Comparison of ENCODE assay signal across 8 mouse cellular contexts in the genomic region with DNA sequence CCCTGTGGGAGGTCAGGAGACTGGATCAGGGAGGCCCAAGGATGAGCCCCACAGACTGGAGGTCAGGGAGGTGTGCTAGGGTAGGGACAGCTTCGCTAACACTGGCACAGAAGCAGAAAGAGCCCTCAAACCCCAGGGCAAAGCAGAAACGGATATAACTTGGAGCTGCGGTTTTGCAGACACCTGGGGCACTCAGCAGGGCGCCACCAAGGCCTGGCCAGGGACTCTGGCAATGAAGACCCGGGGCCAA. TPM values are rescaled to one million over a fixed set of nuclear protein-coding genes. Genes with fewer than 3 reads are reported as not detected.
DNase-seq lines count a peak whose midpoint lies in the region; ATAC-seq lines count a peak whose summit lies in the region.

No protein-coding gene starts in this region.

- peak overlapping the region; percentile 87 for H3K9ac ChIP-seq in heart, embryonic 11.5 days (ENCODE audit: low read depth, low read length)
- peak overlapping the region; percentile 90 for H3K9ac ChIP-seq in forebrain, embryonic 15.5 days (replicated peaks)
- H3K9ac ChIP-seq in liver, embryonic 16.5 days (ENCODE audit: low read depth, low read length) = peak overlapping the region; percentile 76

- H3K27ac ChIP-seq in heart, embryonic 11.5 days (ENCODE audit: low read depth, low read length) = peak overlapping the region; percentile 93
- peak overlapping the region; percentile 94 for H3K27ac ChIP-seq in forebrain, embryonic 15.5 days (replicated peaks)
- H3K27ac ChIP-seq in liver, embryonic 16.5 days (ENCODE audit: low read length) = peak overlapping the region; percentile 87

- peaks cover 22% of the 10 kb centered on the region for H3K4me1 ChIP-seq in heart, embryonic 11.5 days (ENCODE audit: control insufficient read depth, insufficient read depth, low read length)
- peaks cover 31% of the 10 kb centered on the region for H3K4me1 ChIP-seq in forebrain, embryonic 15.5 days
- peaks cover 33% of the 10 kb centered on the region for H3K4me1 ChIP-seq in liver, embryonic 16.5 days (ENCODE audit: control insufficient read depth, low read depth, low read length)

- WGBS in heart, embryonic 11.5 days (ENCODE audit: insufficient replicate concordance) = 0% methylated on average over 5 of the region's 5 CpGs
- WGBS in forebrain, embryonic 15.5 days = 0% methylated on average over 5 of the region's 5 CpGs
- WGBS in liver, embryonic 16.5 days (ENCODE audit: insufficient replicate concordance) = 1% methylated on average over 5 of the region's 5 CpGs

- 0 out of 2 replicates have a peak, but pooled peaks have one; percentile 1 for ATAC-seq in heart, embryonic 11.5 days (replicated peaks; ENCODE audit: insufficient number of reproducible peaks, low FRiP score, low TSS enrichment)
- ATAC-seq in CD4-positive, CD25-positive, alpha-beta regulatory T cell, adult 4 months = peak; percentile 70
- peak; percentile 11; the same call in 1 of the 2 replicates for ATAC-seq in forebrain, embryonic 15.5 days (replicated peaks)
- no peak for ATAC-seq in liver, embryonic 16.5 days (ENCODE audit: low read depth)
- ATAC-seq in frontal cortex, adult (ENCODE audit: low TSS enrichment) = no peak

- H3K27me3 ChIP-seq in heart, embryonic 11.5 days (ENCODE audit: control insufficient read depth, insufficient read depth, low read length) = no peaks in the 10 kb centered on the region
- H3K27me3 ChIP-seq in forebrain, embryonic 15.5 days = no peaks in the 10 kb centered on the region
- H3K27me3 ChIP-seq in liver, embryonic 16.5 days (ENCODE audit: control insufficient read depth, insufficient read depth, low read depth, low read length) = no peaks in the 10 kb centered on the region

- peak overlapping the region; percentile 71 for H3K4me3 ChIP-seq in heart, embryonic 11.5 days (ENCODE audit: low read depth, low read length)
- H3K4me3 ChIP-seq in forebrain, embryonic 15.5 days = peak overlapping the region; percentile 74
- peak overlapping the region; percentile 76 for H3K4me3 ChIP-seq in liver, embryonic 16.5 days (ENCODE audit: low read depth, low read length)

- no peak for DNase-seq in heart, postnatal 25 days (ENCODE audit: low spot score)
- DNase-seq in embryo, embryonic 11 days = no peak
- DNase-seq in cerebellum, adult 11-12 months = no peak

- H3K36me3 ChIP-seq in heart, embryonic 11.5 days (ENCODE audit: control insufficient read depth, insufficient read depth, low read length) = peaks cover 4% of the 10 kb centered on the region; the same call in 1 of the 2 replicates
- peaks cover 12% of the 10 kb centered on the region; the same call in 1 of the 2 replicates for H3K36me3 ChIP-seq in forebrain, embryonic 15.5 days
- no peaks in the 10 kb centered on the region for H3K36me3 ChIP-seq in liver, embryonic 16.5 days (ENCODE audit: control insufficient read depth, insufficient read depth)

- intact Hi-C loops in heart, postnatal 25 days (cut with DNase I) = loop anchor here (1.0 kb wide), 1 partner anchor 33 kb away; no protein-coding TSS in a partner anchor

- H3K4me2 ChIP-seq in heart, embryonic 11.5 days = peak overlapping the region; percentile 75
- H3K4me2 ChIP-seq in forebrain, embryonic 15.5 days (replicated peaks) = peak overlapping the region; percentile 52
- peak overlapping the region; percentile 93 for H3K4me2 ChIP-seq in liver, embryonic 16.5 days (ENCODE audit: low read depth, low read length)

- H3K9me3 ChIP-seq in heart, embryonic 11.5 days (replicated peaks; ENCODE audit: control insufficient read depth, low read length) = no peaks in the 10 kb centered on the region
- no peaks in the 10 kb centered on the region for H3K9me3 ChIP-seq in forebrain, embryonic 15.5 days
- H3K9me3 ChIP-seq in liver, embryonic 16.5 days (replicated peaks; ENCODE audit: control insufficient read depth, low read length) = no peaks in the 10 kb centered on the region

RNA-seq across cellular contexts. Expression of a gene that starts 0.9 kb away (rescaled TPM):
- polyA plus RNA-seq in heart, embryonic 11.5 days (2014; fragmentation: Nextera tagmentation; extraction: Ambion mirVana) = 32.5 and 34.4 TPM in 2 replicates
- 10 to 100 TPM; 36.6 to 41.5 TPM for total RNA-seq in heart, postnatal 25 days (2021)
- polyA plus RNA-seq in CD4-positive, CD25-positive, alpha-beta regulatory T cell, adult 4 months (2017; shearing (Covaris generic)) = 1 to 10 TPM; 3.2 to 5.5 TPM
- 43.1 and 47.9 TPM in 2 replicates for polyA plus RNA-seq in forebrain, embryonic 15.5 days (2015; fragmentation: Nextera tagmentation; extraction: Ambion mirVana)
- polyA plus RNA-seq in liver, embryonic 16.5 days (2015; fragmentation: Nextera tagmentation; extraction: Ambion mirVana) = 16.8 and 17.0 TPM in 2 replicates

RNA-seq across cellular contexts. Expression of a gene that starts 4.7 kb away (rescaled TPM):
- polyA plus RNA-seq in heart, embryonic 11.5 days (2014; fragmentation: Nextera tagmentation; extraction: Ambion mirVana) = 4.7 and 4.9 TPM in 2 replicates
- total RNA-seq in heart, postnatal 25 days (2021) = 1 to 10 TPM; 7.1 to 9.3 TPM
- polyA plus RNA-seq in CD4-positive, CD25-positive, alpha-beta regulatory T cell, adult 4 months (2017; shearing (Covaris generic)) = not detected
- 3.8 and 5.8 TPM in 2 replicates for polyA plus RNA-seq in forebrain, embryonic 15.5 days (2015; fragmentation: Nextera tagmentation; extraction: Ambion mirVana)
- polyA plus RNA-seq in liver, embryonic 16.5 days (2015; fragmentation: Nextera tagmentation; extraction: Ambion mirVana) = 2.0 and 2.5 TPM in 2 replicates

RNA-seq across cellular contexts. Expression of a gene that starts 24.1 kb away (rescaled TPM):
- 0.32 TPM in 1 of 2 replicates, not detected in the other for polyA plus RNA-seq in heart, embryonic 11.5 days (2014; fragmentation: Nextera tagmentation; extraction: Ambion mirVana)
- not detected for total RNA-seq in heart, postnatal 25 days (2021)
- polyA plus RNA-seq in CD4-positive, CD25-positive, alpha-beta regulatory T cell, adult 4 months (2017; shearing (Covaris generic)) = not detected
- polyA plus RNA-seq in forebrain, embryonic 15.5 days (2015; fragmentation: Nextera tagmentation; extraction: Ambion mirVana) = 0.10 and 0.19 TPM in 2 replicates
- 0.05 TPM in 2 replicates for polyA plus RNA-seq in liver, embryonic 16.5 days (2015; fragmentation: Nextera tagmentation; extraction: Ambion mirVana)

RNA-seq across cellular contexts. Expression of a gene that starts 36.5 kb away (rescaled TPM):
- polyA plus RNA-seq in heart, embryonic 11.5 days (2014; fragmentation: Nextera tagmentation; extraction: Ambion mirVana) = 2.5 and 3.3 TPM in 2 replicates
- total RNA-seq in heart, postnatal 25 days (2021) = 1 to 10 TPM; 3.0 to 4.2 TPM
- under 1 TPM; 0.12 to 0.62 TPM for polyA plus RNA-seq in CD4-positive, CD25-positive, alpha-beta regulatory T cell, adult 4 months (2017; shearing (Covaris generic))
- 9.4 and 10.5 TPM in 2 replicates for polyA plus RNA-seq in forebrain, embryonic 15.5 days (2015; fragmentation: Nextera tagmentation; extraction: Ambion mirVana)
- polyA plus RNA-seq in liver, embryonic 16.5 days (2015; fragmentation: Nextera tagmentation; extraction: Ambion mirVana) = 1.9 and 2.0 TPM in 2 replicates

Comparison
In these comparisons a context has a peak if more than half of its experiments do, and no peak if none do; other contexts are left out.
1. ATAC-seq: peak in heart, embryonic 11.5 days (single experiment), CD4-positive, CD25-positive, alpha-beta regulatory T cell, adult 4 months (single experiment) and forebrain, embryonic 15.5 days (single experiment); none in liver, embryonic 16.5 days (single experiment) and frontal cortex, adult (single experiment).
2. Peak in every context shown above with its lines, with median percentiles within 50 percentile points of each other: H3K27ac ChIP-seq, H3K4me2 ChIP-seq, H3K4me3 ChIP-seq and H3K9ac ChIP-seq.